Mouse (Mus musculus): Measurements from ENCODE around the gene Dpep1.

The Dpep1 gene

GRCm38 (mm10) chr8:123250940-123251339 is 64.9 kb downstream of the Dpep1 start:
- DNase-seq: no peak

Measured in cerebellum, adult 11 months (tissue).